Mouse (Mus musculus): Measurements from ENCODE around the gene Olfr356. TPM values are rescaled to one million over a fixed set of nuclear protein-coding genes. Genes with fewer than 3 reads are reported as not detected.

Olfr356 gene
- polyA plus RNA-seq (2015; fragmentation: Nextera tagmentation; extraction: Ambion mirVana) = not detected in 2 replicates

DNA sequence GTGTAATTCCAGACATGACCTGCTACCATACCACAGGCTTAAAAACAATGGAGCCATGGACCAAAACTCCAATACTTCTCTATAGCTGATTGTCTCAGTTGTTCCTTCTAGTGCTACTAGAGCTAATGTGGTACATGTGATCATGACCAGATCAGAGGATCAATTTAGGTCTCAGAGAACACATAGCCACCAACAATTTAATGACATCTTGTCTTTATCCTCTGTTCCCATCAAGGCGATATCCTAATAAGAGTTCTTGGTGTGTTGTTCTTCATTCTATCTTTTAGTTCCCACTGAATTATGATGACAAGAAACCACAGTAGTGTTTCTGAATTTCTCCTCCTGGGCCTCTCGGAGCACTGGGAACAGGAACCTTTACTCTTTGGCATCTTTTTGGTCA lies at the start of gene Olfr356:
TSS of gene Olfr356 (plus strand) at position 301 of the 400 bp plus-strand sequence.
- no peaks in the 10 kb centered on the region for H3K27me3 ChIP-seq
- no peak within 1 kb of the TSS for H3K9ac ChIP-seq
- no peaks in the 10 kb centered on the region for H3K9me3 ChIP-seq (replicated peaks)
- H3K27ac ChIP-seq (replicated peaks) = no peak within 1 kb of the TSS
- no peaks in the 10 kb centered on the region for H3K4me1 ChIP-seq (replicated peaks)
- WGBS (ENCODE audit: insufficient replicate concordance) = 53% methylated on average over 2 of the region's 2 CpGs
- H3K4me2 ChIP-seq = no peak within 1 kb of the TSS
- H3K36me3 ChIP-seq (replicated peaks) = no peaks in the 10 kb centered on the region
- no peak within 1 kb of the TSS for H3K4me3 ChIP-seq (replicated peaks)
- no peak for ATAC-seq (ENCODE audit: insufficient read depth)

DNA sequence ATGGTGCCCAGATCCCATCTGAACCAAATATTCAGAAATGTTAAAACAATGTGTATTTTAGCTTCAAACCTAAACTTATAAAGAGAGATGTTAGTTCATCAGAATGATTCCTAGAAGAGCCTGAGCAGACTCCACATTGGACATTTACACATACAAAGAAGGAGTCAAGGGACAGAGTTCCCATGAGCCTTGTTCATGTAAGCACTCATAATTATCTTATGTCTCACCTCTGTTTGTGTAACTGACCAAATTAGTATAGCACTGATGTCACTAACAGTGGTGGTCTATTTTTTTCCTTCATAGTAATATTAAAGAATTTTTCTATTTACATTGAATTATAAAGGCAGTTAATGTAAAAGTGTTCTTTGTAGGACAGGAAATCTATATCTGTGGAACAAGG lies 44.1 kb upstream of the Olfr356 start, which contains the start of gene Olfr353:
TSS of gene Olfr353 (minus strand) at position 101 of the 400 bp plus-strand sequence.
- Histone ChIP-seq H3K27ac (replicated peaks) (no peak within 1 kb of the TSS), H3K9me3 (replicated peaks) (no peaks in the 10 kb centered on the region), H3K27me3 (no peaks in the 10 kb centered on the region), H3K4me3 (replicated peaks) (no peak within 1 kb of the TSS), H3K4me2 (no peak within 1 kb of the TSS), H3K36me3 (replicated peaks) (no peaks in the 10 kb centered on the region), H3K4me1 (replicated peaks) (no peaks in the 10 kb centered on the region), H3K9ac (no peak within 1 kb of the TSS)
- no peak for ATAC-seq (ENCODE audit: insufficient read depth)

DNA sequence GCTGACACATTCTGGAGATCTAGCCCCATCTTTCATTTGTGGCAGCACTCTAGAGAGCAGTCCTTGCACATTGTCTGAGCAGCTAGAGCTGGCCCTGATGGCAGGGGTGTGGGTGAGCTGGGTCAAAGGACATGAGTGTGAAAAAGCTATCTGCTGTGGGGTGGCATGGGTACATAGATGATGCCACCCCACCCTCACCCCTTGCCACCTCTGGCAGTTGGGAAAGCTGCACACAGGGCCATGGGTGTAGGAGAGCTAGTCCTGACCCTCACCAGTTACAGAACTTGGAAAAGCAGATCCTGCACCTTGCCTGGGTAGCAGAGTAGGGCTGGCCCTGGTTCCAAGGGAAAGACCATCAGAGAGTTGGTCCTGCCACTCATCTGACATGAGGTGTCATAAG lies 39.8 kb upstream of the Olfr356 start:
- no peak for ATAC-seq (ENCODE audit: insufficient read depth)
- no peaks in the 10 kb centered on the region for H3K36me3 ChIP-seq (replicated peaks)
- H3K4me1 ChIP-seq (replicated peaks) = no peaks in the 10 kb centered on the region
- no peaks in the 10 kb centered on the region for H3K27me3 ChIP-seq
- H3K4me3 ChIP-seq (replicated peaks) = no peak overlapping the region
- no peak overlapping the region for H3K4me2 ChIP-seq
- no peaks in the 10 kb centered on the region for H3K9me3 ChIP-seq (replicated peaks)
- H3K27ac ChIP-seq (replicated peaks) = no peak overlapping the region
- H3K9ac ChIP-seq = no peak overlapping the region

- Histone ChIP-seq H3K9ac (no peak within 1 kb of the TSS), H3K4me2 (no peak within 1 kb of the TSS), H3K27me3 (no peaks in the 10 kb centered on the region), H3K4me1 (replicated peaks) (no peaks in the 10 kb centered on the region), H3K36me3 (replicated peaks) (no peaks in the 10 kb centered on the region), H3K27ac (replicated peaks) (no peak within 1 kb of the TSS), H3K4me3 (replicated peaks) (no peak within 1 kb of the TSS), H3K9me3 (replicated peaks) (no peaks in the 10 kb centered on the region)
- no peak for ATAC-seq (ENCODE audit: insufficient read depth)
Observed at GRCm38 (mm10) chr2:36905380-36905779, 31.5 kb upstream of the Olfr356 start, which contains the start of gene Olfr354. Gene Olfr354 (plus strand): TSS chr2:36905680.

DNA sequence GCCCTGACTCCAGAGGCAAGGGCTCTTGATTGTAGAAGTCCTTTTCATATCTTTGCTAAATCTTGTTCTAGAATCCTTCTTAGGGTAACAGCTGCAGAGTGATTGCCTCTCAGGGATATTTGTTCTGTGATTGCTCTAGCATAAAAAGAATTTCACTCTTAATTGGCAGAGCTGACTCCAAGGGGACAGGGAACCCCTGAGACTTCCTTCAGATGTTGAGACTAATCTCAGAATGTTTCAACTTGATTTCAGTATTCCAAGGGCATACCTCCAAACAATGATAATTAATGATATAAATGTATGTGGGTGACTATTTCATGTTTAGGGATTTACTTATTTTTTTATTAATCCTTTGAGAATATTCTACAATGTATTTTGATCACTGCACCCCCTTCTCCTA lies 8.1 kb upstream of the Olfr356 start, which contains the start of gene Olfr355:
TSS of gene Olfr355 (minus strand) at position 101 of the 400 bp plus-strand sequence.
- no peak for ATAC-seq (ENCODE audit: insufficient read depth)
- Histone ChIP-seq H3K36me3 (replicated peaks) (no peaks in the 10 kb centered on the region), H3K4me2 (no peak within 1 kb of the TSS), H3K4me1 (replicated peaks) (no peaks in the 10 kb centered on the region), H3K9me3 (replicated peaks) (no peaks in the 10 kb centered on the region), H3K27ac (replicated peaks) (no peak within 1 kb of the TSS), H3K9ac (no peak within 1 kb of the TSS), H3K27me3 (no peaks in the 10 kb centered on the region), H3K4me3 (replicated peaks) (no peak within 1 kb of the TSS)

Other genes starting within 250 kb of the Olfr356 start
- gene Olfr347, start 205.2 kb upstream of the Olfr356 start, polyA plus RNA-seq (2015; fragmentation: Nextera tagmentation; extraction: Ambion mirVana) = not detected in 2 replicates
- gene Olfr348, start 152.8 kb upstream of the Olfr356 start, polyA plus RNA-seq (2015; fragmentation: Nextera tagmentation; extraction: Ambion mirVana) = not detected in 2 replicates
- not detected in 2 replicates for gene Olfr50, start 146.6 kb upstream of the Olfr356 start, polyA plus RNA-seq (2015; fragmentation: Nextera tagmentation; extraction: Ambion mirVana)
- gene Olfr3, start 120.1 kb upstream of the Olfr356 start, polyA plus RNA-seq (2015; fragmentation: Nextera tagmentation; extraction: Ambion mirVana) = not detected in 2 replicates
- gene Olfr350, start 90.8 kb upstream of the Olfr356 start, polyA plus RNA-seq (2015; fragmentation: Nextera tagmentation; extraction: Ambion mirVana) = not detected in 2 replicates
- gene Olfr351, start 74.5 kb upstream of the Olfr356 start, polyA plus RNA-seq (2015; fragmentation: Nextera tagmentation; extraction: Ambion mirVana) = not detected in 2 replicates
- not detected in 2 replicates for gene Olfr352, start 68.7 kb upstream of the Olfr356 start, polyA plus RNA-seq (2015; fragmentation: Nextera tagmentation; extraction: Ambion mirVana)
- not detected in 2 replicates for gene Olfr353, start 44.2 kb upstream of the Olfr356 start, polyA plus RNA-seq (2015; fragmentation: Nextera tagmentation; extraction: Ambion mirVana)
- gene Olfr354, start 31.4 kb upstream of the Olfr356 start, polyA plus RNA-seq (2015; fragmentation: Nextera tagmentation; extraction: Ambion mirVana) = not detected in 2 replicates
- gene Olfr355, start 8.2 kb upstream of the Olfr356 start, polyA plus RNA-seq (2015; fragmentation: Nextera tagmentation; extraction: Ambion mirVana) = not detected in 2 replicates
- gene Olfr357, start 56.7 kb downstream of the Olfr356 start, polyA plus RNA-seq (2015; fragmentation: Nextera tagmentation; extraction: Ambion mirVana) = not detected in 2 replicates
- not detected in 2 replicates for gene Olfr358, start 72.2 kb downstream of the Olfr356 start, polyA plus RNA-seq (2015; fragmentation: Nextera tagmentation; extraction: Ambion mirVana)
- not detected in 2 replicates for gene Olfr360, start 128.6 kb downstream of the Olfr356 start, polyA plus RNA-seq (2015; fragmentation: Nextera tagmentation; extraction: Ambion mirVana)
- not detected in 2 replicates for gene Olfr361, start 152.2 kb downstream of the Olfr356 start, polyA plus RNA-seq (2015; fragmentation: Nextera tagmentation; extraction: Ambion mirVana)
- gene Olfr362, start 180.8 kb downstream of the Olfr356 start, polyA plus RNA-seq (2015; fragmentation: Nextera tagmentation; extraction: Ambion mirVana) = not detected in 2 replicates
- gene Olfr364-ps1, start 202.2 kb downstream of the Olfr356 start, polyA plus RNA-seq (2015; fragmentation: Nextera tagmentation; extraction: Ambion mirVana) = not detected in 2 replicates

Measured in liver, embryonic 15.5 days (tissue).